Mouse (Mus musculus) Patski (cell line): ENCODE results near the gene Pzp. TPM values are rescaled to one million over a fixed set of nuclear protein-coding genes. Genes with fewer than 3 reads are reported as not detected.

Source experiments
- ATAC-seq: fragments of 100-300 bp; one replicate; pipeline ENCODE4 v1.8.0; 2021
- CTCF ChIA-PET: fragments of 350-600 bp; sonication (Branson Sonifier 250); formaldehyde crosslinking; loops from one replicate; lab custom pipeline; 2022; ENCODE audit warnings: inconsistent platforms; lab: Charles Lee
- POLR2A ChIA-PET: fragments of 350-600 bp; sonication (Branson Sonifier 250); formaldehyde crosslinking; loops from one replicate; lab custom pipeline; 2022; ENCODE audit warnings: antibody characterized with exemption, inconsistent platforms; lab: Charles Lee
- DNase-seq: peaks from one replicate; pipeline ENCODE4 v3.0.0-alpha.2; 2011; ENCODE audit warnings: low read depth, low spot score
- H3K27me3 ChIP-seq: fragments of 371-371 bp; one replicate; pipeline ENCODE4 v1.5.1; 2021
- CTCF ChIP-seq: fragments of 100-300 bp; IDR thresholded peaks from one replicate; pipeline ENCODE4 v1.5.1; 2021
- in situ Hi-C: fragments of 300-500 bp; cut with MboI; formaldehyde crosslinking; loops from 3 replicates; pipeline ENCODE4 v1.11.1; 2018; ENCODE audit warnings: low pct_unique_long_range_greater_than_20kb, mixed read lengths
- polyA plus RNA-seq: library from polyadenylated mRNA; unstranded; gene quantifications from one replicate; pipeline ENCODE4 v1.2.3, GENCODE M21; 2021

Pzp gene
- polyA plus RNA-seq, 1 experiment from 2014 or later: 0.04 TPM

- in situ Hi-C loops: no loop called here
- ChIA-PET POLR2A (no interaction called here), CTCF (interaction anchor here (0.7 to 2.9 kb wide), 14 partner anchors 8 to 79 kb away, joined by 3 to 21 read pairs (median 4); partner anchors contain the start of gene Itfg2)
- peak; percentile 100 for TF ChIP-seq CTCF
- peaks cover 7% of the 10 kb centered on the region for H3K27me3 ChIP-seq
- ATAC-seq: peak; percentile 97
- peak; percentile 62 for DNase-seq
These were observed 46.8 kb downstream of the Pzp start for GRCm38 (mm10) chr6:128479463-128480454.

GRCm38 (mm10) chr6:128477495-128477894 is 49.0 kb downstream of the Pzp start:
- no peaks in the 10 kb centered on the region for H3K27me3 ChIP-seq
- POLR2A ChIA-PET: no interaction called here
- TF ChIP-seq CTCF: no peak
- CTCF ChIA-PET: interaction anchor here (1.2 to 2.9 kb wide), 2 partner anchors 10 to 32 kb away, joined by 4 to 21 read pairs; no protein-coding TSS in a partner anchor
- ATAC-seq (no peak), DNase-seq (no peak)
- in situ Hi-C loops: no loop called here

DNA sequence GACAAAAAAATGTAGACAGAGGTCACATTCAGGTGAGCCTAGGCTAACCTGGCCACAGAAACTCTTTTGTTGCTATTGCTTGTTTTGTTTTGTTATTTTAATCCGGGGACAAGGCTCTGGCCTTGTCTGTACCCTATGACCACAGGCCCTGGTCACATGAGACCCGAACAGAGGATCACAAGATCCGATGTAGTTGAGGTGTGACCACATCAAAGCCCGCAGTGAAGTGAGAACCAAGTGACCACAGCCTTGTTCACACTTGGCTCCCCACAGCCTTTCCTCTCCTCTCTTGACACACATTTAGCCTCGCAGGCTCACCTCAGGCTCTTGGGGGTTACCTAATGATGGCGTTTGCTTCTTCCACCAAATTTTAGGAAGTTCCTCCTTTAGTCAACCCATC is 52.4 kb downstream of the Pzp start:
- peaks cover 10% of the 10 kb centered on the region for H3K27me3 ChIP-seq
- CTCF ChIA-PET: no interaction called here
- TF ChIP-seq CTCF: no peak
- ATAC-seq (no peak), DNase-seq (no peak)
- POLR2A ChIA-PET: no interaction called here
- in situ Hi-C loops: no loop called here

DNA sequence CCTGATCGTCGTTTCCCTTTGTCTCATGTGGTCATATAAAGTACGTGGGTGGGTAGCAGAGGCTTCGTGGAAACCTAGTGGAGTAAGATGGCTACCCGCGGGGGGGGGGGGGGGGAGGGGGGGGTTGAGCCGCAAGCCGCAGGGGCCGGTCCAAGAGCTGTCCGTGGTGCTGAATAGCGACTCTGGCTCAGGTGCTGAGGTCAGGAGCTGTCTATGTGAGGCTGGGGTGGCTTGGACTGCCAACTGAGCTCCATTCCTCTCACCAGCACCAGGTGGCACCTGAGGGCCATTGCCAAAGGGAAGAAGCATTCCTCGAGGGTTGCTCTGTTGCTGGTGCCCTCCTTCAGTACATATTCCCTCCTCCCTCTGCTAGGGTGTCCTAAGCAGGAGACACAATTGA is 57.1 kb downstream of the Pzp start:
- DNase-seq (no peak), ATAC-seq (no peak)
- ChIA-PET CTCF (interaction anchor here (0.8 to 4.4 kb wide), 2 partner anchors 9 to 24 kb away, joined by 4 to 21 read pairs; no protein-coding TSS in a partner anchor), POLR2A (no interaction called here)
- no peak for TF ChIP-seq CTCF
- in situ Hi-C loops: no loop called here
- peaks cover 10% of the 10 kb centered on the region for H3K27me3 ChIP-seq

DNA sequence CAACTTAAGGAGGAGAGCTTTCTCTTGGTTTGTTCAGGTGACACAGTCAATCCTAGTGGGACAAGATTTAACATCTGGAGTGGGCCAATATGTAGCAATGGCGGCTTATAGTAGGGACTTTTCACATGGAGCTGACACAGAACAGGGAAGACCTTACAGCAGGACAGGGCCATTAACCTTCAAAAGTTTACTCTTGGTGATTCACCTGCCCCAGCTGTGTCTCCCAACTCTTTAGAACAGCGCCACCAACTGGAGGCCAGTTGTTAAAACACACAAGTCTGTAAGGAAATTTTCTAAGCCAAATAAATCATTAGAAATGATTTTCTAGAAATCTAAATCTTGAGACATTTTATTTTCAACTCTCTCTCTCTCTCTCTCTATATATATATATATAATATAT is 59.2 kb downstream of the Pzp start:
- no peak for ATAC-seq
- TF ChIP-seq CTCF: peak; percentile 60
- H3K27me3 ChIP-seq: peaks cover 10% of the 10 kb centered on the region
- in situ Hi-C loops: no loop called here
- ChIA-PET POLR2A (no interaction called here), CTCF (interaction anchor here (1.0 to 4.4 kb wide), 6 partner anchors 11 to 28 kb away, joined by 3 to 21 read pairs (median 4); no protein-coding TSS in a partner anchor)
- DNase-seq: no peak

DNA sequence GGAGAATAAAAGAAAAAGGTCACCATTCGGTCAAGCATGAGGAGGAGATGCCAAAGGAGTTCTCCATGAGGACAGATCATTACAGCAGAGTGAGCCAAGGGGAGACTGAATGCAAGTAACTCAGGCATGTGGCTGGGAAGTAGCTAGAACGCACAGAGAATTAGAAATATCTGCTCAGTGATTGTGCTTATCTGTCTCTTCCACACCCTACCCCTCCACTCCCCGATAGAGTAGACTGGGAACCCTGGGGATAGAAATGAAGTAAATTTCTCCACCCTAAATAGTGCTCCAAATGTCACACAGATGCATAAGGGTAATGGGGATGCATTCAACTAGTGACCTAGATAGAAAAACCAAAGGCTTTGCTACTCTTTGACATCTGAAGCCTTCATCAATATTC is 60.0 kb downstream of the Pzp start:
- TF ChIP-seq CTCF: no peak
- ATAC-seq: no peak
- in situ Hi-C loops: no loop called here

GRCm38 (mm10) chr6:128466043-128466442 is 60.5 kb downstream of the Pzp start:
- no peak for TF ChIP-seq CTCF
- H3K27me3 ChIP-seq: peaks cover 2% of the 10 kb centered on the region
- in situ Hi-C loops: no loop called here
- no peak for DNase-seq
- no peak for ATAC-seq
- POLR2A ChIA-PET: no interaction called here
- CTCF ChIA-PET: interaction anchor here (4.4 kb wide), 1 partner anchor 13 kb away, joined by 21 read pairs; no protein-coding TSS in a partner anchor

More for the DNA sequence above, 60.0 kb downstream of the Pzp start:
- peaks cover 6% of the 10 kb centered on the region for H3K27me3 ChIP-seq
- CTCF ChIA-PET: interaction anchor here (1.0 to 4.4 kb wide), 6 partner anchors 10 to 27 kb away, joined by 3 to 21 read pairs (median 4); no protein-coding TSS in a partner anchor
- no peak for DNase-seq
- POLR2A ChIA-PET: no interaction called here

GRCm38 (mm10) chr6:128464996-128465395 is 61.5 kb downstream of the Pzp start:
- in situ Hi-C loops: no loop called here
- no peak for DNase-seq

GRCm38 (mm10) chr6:128461606-128462005 is 64.9 kb downstream of the Pzp start:
- CTCF ChIA-PET: interaction anchor here (1.3 kb wide), 1 partner anchor 18 kb away, joined by 3 read pairs; no protein-coding TSS in a partner anchor
- no peak for TF ChIP-seq CTCF
- no peaks in the 10 kb centered on the region for H3K27me3 ChIP-seq
- POLR2A ChIA-PET: no interaction called here
- in situ Hi-C loops: no loop called here
- no peak for ATAC-seq
- DNase-seq: no peak

More at GRCm38 (mm10) chr6:128464996-128465395, 61.5 kb downstream of the Pzp start:
- no peak for ATAC-seq
- H3K27me3 ChIP-seq: no peaks in the 10 kb centered on the region
- CTCF ChIA-PET: no interaction called here
- no peak for TF ChIP-seq CTCF
- POLR2A ChIA-PET: no interaction called here

GRCm38 (mm10) chr6:128460729-128461503 is 65.6 kb downstream of the Pzp start:
- no peak for ATAC-seq
- no peaks in the 10 kb centered on the region for H3K27me3 ChIP-seq
- DNase-seq: no peak
- no peak for TF ChIP-seq CTCF
- ChIA-PET POLR2A (no interaction called here), CTCF (interaction anchor here (1.2 to 1.7 kb wide), 2 partner anchors 15 to 19 kb away, joined by 3 to 6 read pairs; no protein-coding TSS in a partner anchor)
- in situ Hi-C loops: no loop called here
